Mouse (Mus musculus) hindbrain, embryonic 16.5 days (tissue): ENCODE measurements at regions not wholly inside any gene's neighbourhood (a gene's known extent, or its start where the extent isn't known, plus 50 kb on each side); places are given as distances from the start of the nearest gene placed in this dataset.

ENCODE experiments used
- ATAC-seq: fragments of 200-750 bp; cut with Nextera tagmentation; 2 replicates; pipeline ENCODE4 v1.8.0; 2017; ENCODE audit warnings: moderate TSS enrichment, moderate library complexity
- H3K27ac ChIP-seq: fragments of 300-500 bp; sonication (generic); 2 replicates; pipeline ENCODE4 v1.5.1; 2014; ENCODE audit warnings: low read depth, mild to moderate bottlenecking, control low read depth, low read length, moderate library complexity
- H3K27me3 ChIP-seq: fragments of 300-500 bp; sonication (generic); replicated peaks from 2 replicates; pipeline ENCODE4 v1.6.1; 2014; ENCODE audit warnings: low read length; ENCODE audit not compliant: control insufficient read depth, insufficient read depth
- H3K36me3 ChIP-seq: fragments of 300-500 bp; sonication (generic); 2 replicates; pipeline ENCODE4 v1.6.1; 2014; ENCODE audit warnings: mild to moderate bottlenecking, low read length, moderate library complexity, mixed read lengths; ENCODE audit not compliant: control insufficient read depth, insufficient read depth
- H3K4me1 ChIP-seq: fragments of 300-500 bp; sonication (generic); 2 replicates; pipeline ENCODE4 v1.6.1; 2014; ENCODE audit warnings: low read depth, low read length; ENCODE audit not compliant: control insufficient read depth, insufficient read depth
- H3K4me2 ChIP-seq: fragments of 300-500 bp; sonication (generic); 2 replicates; pipeline ENCODE4 v1.6.1; 2014; ENCODE audit warnings: mild to moderate bottlenecking, low read length, control low read depth, moderate library complexity
- H3K4me3 ChIP-seq: fragments of 300-500 bp; sonication (generic); 2 replicates; pipeline ENCODE4 v1.5.1; 2014; ENCODE audit warnings: mild to moderate bottlenecking, low read length, control low read depth, moderate library complexity
- H3K9ac ChIP-seq: fragments of 300-500 bp; sonication (generic); 2 replicates; pipeline ENCODE4 v1.6.1; 2014; ENCODE audit warnings: low read depth, mild to moderate bottlenecking, control low read depth, low read length, moderate library complexity
- H3K9me3 ChIP-seq: fragments of 300-500 bp; sonication (generic); 2 replicates; pipeline ENCODE4 v1.6.1; 2014; ENCODE audit warnings: mild to moderate bottlenecking, low read length, moderate library complexity; ENCODE audit not compliant: control insufficient read depth
- WGBS: fragments of 180-500 bp; shearing (Covaris S2); extraction: QIAGEN DNeasy Blood & Tissue Kit; methylation state at CpG from one replicate; pipeline ENCODE4 v1.1.7; 2014; 5-methylcytosine and 5-hydroxymethylcytosine counted together

GRCm38 (mm10) chr16:70239432-70239941, 74.3 kb upstream of the Gbe1 start:
- peak; percentile 72; the same call in 1 of the 2 replicates for ATAC-seq
- peaks cover 3% of the 10 kb centered on the region; the same call in 1 of the 2 replicates for H3K4me1 ChIP-seq
- H3K27ac ChIP-seq, result 0 out of 2 replicates have a peak overlapping the region, but pooled peaks have one; percentile 12
- H3K9ac ChIP-seq, result no peak overlapping the region
- no peak overlapping the region for H3K4me2 ChIP-seq
- no peaks in the 10 kb centered on the region for H3K9me3 ChIP-seq
- H3K27me3 ChIP-seq, result no peaks in the 10 kb centered on the region
- no peaks in the 10 kb centered on the region for H3K36me3 ChIP-seq
- WGBS, result 19% methylated on average over 7 of the region's 7 CpGs
- H3K4me3 ChIP-seq, result no peak overlapping the region

GRCm38 (mm10) chr16:70244205-70244756, 69.5 kb upstream of the Gbe1 start:
- Histone ChIP-seq H3K4me1 (peaks cover 2% of the 10 kb centered on the region; the same call in 1 of the 2 replicates), H3K27ac (no peak overlapping the region), H3K4me2 (no peak overlapping the region), H3K36me3 (no peaks in the 10 kb centered on the region), H3K9me3 (no peaks in the 10 kb centered on the region), H3K9ac (no peak overlapping the region), H3K27me3 (no peaks in the 10 kb centered on the region), H3K4me3 (no peak overlapping the region)
- WGBS, result 69% methylated on average over 4 of the region's 4 CpGs
- ATAC-seq, result peak; percentile 50; the same call in 1 of the 2 replicates

GRCm38 (mm10) chr16:70244963-70245362, 68.8 kb upstream of the Gbe1 start:
- no peaks in the 10 kb centered on the region for H3K4me1 ChIP-seq
- H3K4me3 ChIP-seq, result no peak overlapping the region
- no peak overlapping the region for H3K4me2 ChIP-seq
- H3K9ac ChIP-seq, result no peak overlapping the region
- 82% methylated on average over 2 of the region's 2 CpGs for WGBS
- H3K9me3 ChIP-seq, result no peaks in the 10 kb centered on the region
- no peak overlapping the region for H3K27ac ChIP-seq
- no peak for ATAC-seq
- H3K27me3 ChIP-seq, result no peaks in the 10 kb centered on the region
- no peaks in the 10 kb centered on the region for H3K36me3 ChIP-seq

- 78% methylated on average over 1 of the region's 1 CpGs for WGBS
- Histone ChIP-seq H3K27me3 (no peaks in the 10 kb centered on the region), H3K4me2 (no peak overlapping the region), H3K9ac (no peak overlapping the region), H3K4me3 (no peak overlapping the region), H3K9me3 (no peaks in the 10 kb centered on the region), H3K36me3 (no peaks in the 10 kb centered on the region), H3K4me1 (no peaks in the 10 kb centered on the region), H3K27ac (no peak overlapping the region)
- ATAC-seq, result no peak
Measured at GRCm38 (mm10) chr16:70259364-70259763, 54.4 kb upstream of the Gbe1 start.

- WGBS, result 83% methylated on average over 1 of the region's 1 CpGs
- H3K4me3 ChIP-seq, result no peak overlapping the region
- ATAC-seq, result no peak
- no peak overlapping the region for H3K9ac ChIP-seq
- H3K27me3 ChIP-seq, result no peaks in the 10 kb centered on the region
- no peak overlapping the region for H3K27ac ChIP-seq
- H3K4me1 ChIP-seq, result no peaks in the 10 kb centered on the region
- no peaks in the 10 kb centered on the region for H3K9me3 ChIP-seq
- H3K36me3 ChIP-seq, result no peaks in the 10 kb centered on the region
- H3K4me2 ChIP-seq, result no peak overlapping the region
Measured at GRCm38 (mm10) chr16:70260151-70260550, 53.6 kb upstream of the Gbe1 start.
